Mouse (Mus musculus): ENCODE measurements around the gene Dctn5. TPM values are rescaled to one million over a fixed set of nuclear protein-coding genes. Genes with fewer than 3 reads are reported as not detected.
"Not testable (repeated sequence)": the region's sequence is repeated elsewhere in the genome, so short reads cannot be mapped to it uniquely, and the experiment has no call there.

Dctn5 gene
- total RNA-seq (2021), result 10 to 100 TPM; 25.8 to 26.2 TPM
- long read RNA-seq, experiment 1, transcript Dctn5-201 (6 exons, 1,532 nt), result major isoform, 22 of 29 reads
- long read RNA-seq, experiment 1, partial matches to known transcripts, result 0 of 29 reads
- long read RNA-seq, experiment 1, other reads (novel, unspliced or antisense), result 7 of 29 reads
- long read RNA-seq, experiment 2, transcript Dctn5-201 (6 exons, 1,532 nt), result major isoform, 17 of 28 reads
- long read RNA-seq, experiment 2, partial matches to known transcripts, result 0 of 28 reads
- long read RNA-seq, experiment 2, other reads (novel, unspliced or antisense), result 11 of 28 reads

GRCm38 (mm10) chr7:122132497-122133337, at the start of gene Dctn5, which contains the start of gene Palb2:
TSS of gene Dctn5 (plus strand) at chr7:122133041.
TSS of gene Palb2 (minus strand) at chr7:122132985.
- intact Hi-C loops (cut with DNase I; ENCODE audit: low total_unique reads), result no loop called here
- peak; percentile 97 for DNase-seq

- intact Hi-C loops (cut with DNase I; ENCODE audit: low total_unique reads), result no loop called here
- DNase-seq, result no peak
Measured at GRCm38 (mm10) chr7:122087195-122087982, 45.5 kb upstream of the Dctn5 start.

GRCm38 (mm10) chr7:122094564-122095330, 38.1 kb upstream of the Dctn5 start:
- no peak for DNase-seq
- intact Hi-C loops (cut with DNase I; ENCODE audit: low total_unique reads), result no loop called here

GRCm38 (mm10) chr7:122098009-122098408, 34.8 kb upstream of the Dctn5 start:
- intact Hi-C loops (cut with DNase I; ENCODE audit: low total_unique reads), result no loop called here
- DNase-seq, result no peak

- intact Hi-C loops (cut with DNase I; ENCODE audit: low total_unique reads), result no loop called here
- DNase-seq, result no peak
Measured at GRCm38 (mm10) chr7:122099222-122099621, 33.6 kb upstream of the Dctn5 start.

- DNase-seq; intact Hi-C loops (cut with DNase I; ENCODE audit: low total_unique reads): not testable (repeated sequence)
Measured at GRCm38 (mm10) chr7:122101014-122101746, 31.7 kb upstream of the Dctn5 start.

- DNase-seq, result peak; percentile 85
- intact Hi-C loops (cut with DNase I; ENCODE audit: low total_unique reads), result no loop called here
Measured at GRCm38 (mm10) chr7:122101747-122102244, 31.0 kb upstream of the Dctn5 start, which contains the start of gene Ndufab1. TSS of gene Ndufab1 (minus strand) at chr7:122101886.

GRCm38 (mm10) chr7:122108206-122108605, 24.6 kb upstream of the Dctn5 start:
- intact Hi-C loops (cut with DNase I; ENCODE audit: low total_unique reads), result no loop called here

GRCm38 (mm10) chr7:122123518-122123917, 9.3 kb upstream of the Dctn5 start:
- no peak for DNase-seq
- intact Hi-C loops (cut with DNase I; ENCODE audit: low total_unique reads), result no loop called here

More at GRCm38 (mm10) chr7:122108206-122108605, 24.6 kb upstream of the Dctn5 start:
- no peak for DNase-seq

- intact Hi-C loops (cut with DNase I; ENCODE audit: low total_unique reads), result no loop called here
- no peak for DNase-seq
Measured at GRCm38 (mm10) chr7:122125636-122126035, 7.2 kb upstream of the Dctn5 start.

- no peak for DNase-seq
- intact Hi-C loops (cut with DNase I; ENCODE audit: low total_unique reads), result no loop called here
Measured at GRCm38 (mm10) chr7:122126946-122127345, 5.9 kb upstream of the Dctn5 start.

GRCm38 (mm10) chr7:122131834-122132233, 1.0 kb upstream of the Dctn5 start:
- intact Hi-C loops (cut with DNase I; ENCODE audit: low total_unique reads), result no loop called here
- DNase-seq, result no peak

GRCm38 (mm10) chr7:122133338-122133625, 441 bp downstream of the Dctn5 start:
- intact Hi-C loops (cut with DNase I; ENCODE audit: low total_unique reads), result no loop called here
- no peak for DNase-seq

- no peak for DNase-seq
- intact Hi-C loops (cut with DNase I; ENCODE audit: low total_unique reads), result no loop called here
Measured at GRCm38 (mm10) chr7:122135070-122135469, 2.2 kb downstream of the Dctn5 start.

- DNase-seq, result no peak
- intact Hi-C loops (cut with DNase I; ENCODE audit: low total_unique reads), result no loop called here
Measured at GRCm38 (mm10) chr7:122137071-122137470, 4.2 kb downstream of the Dctn5 start.

- intact Hi-C loops (cut with DNase I; ENCODE audit: low total_unique reads), result no loop called here
- DNase-seq, result no peak
Measured at GRCm38 (mm10) chr7:122138190-122138589, 5.3 kb downstream of the Dctn5 start.

- DNase-seq, result no peak
- intact Hi-C loops (cut with DNase I; ENCODE audit: low total_unique reads), result no loop called here
Measured at GRCm38 (mm10) chr7:122140991-122141390, 8.2 kb downstream of the Dctn5 start.

- intact Hi-C loops (cut with DNase I; ENCODE audit: low total_unique reads), result no loop called here
- DNase-seq, result no peak
Measured at GRCm38 (mm10) chr7:122152473-122152872, 19.6 kb downstream of the Dctn5 start.

Data from gastrocnemius, postnatal 14 days (tissue).